Mouse (Mus musculus) adipocyte (in vitro differentiated cells): Measurements from ENCODE around the gene Dmrtc1b.
"Not testable (repeated sequence)": the region's sequence is repeated elsewhere in the genome, so short reads cannot be mapped to it uniquely, and the experiment has no call there.

ENCODE experiments used
- DNase-seq: peaks from one replicate; pipeline ENCODE4 v3.0.0-alpha.2; 2016; ENCODE audit warnings: low spot score

Dmrtc1b gene

DNA sequence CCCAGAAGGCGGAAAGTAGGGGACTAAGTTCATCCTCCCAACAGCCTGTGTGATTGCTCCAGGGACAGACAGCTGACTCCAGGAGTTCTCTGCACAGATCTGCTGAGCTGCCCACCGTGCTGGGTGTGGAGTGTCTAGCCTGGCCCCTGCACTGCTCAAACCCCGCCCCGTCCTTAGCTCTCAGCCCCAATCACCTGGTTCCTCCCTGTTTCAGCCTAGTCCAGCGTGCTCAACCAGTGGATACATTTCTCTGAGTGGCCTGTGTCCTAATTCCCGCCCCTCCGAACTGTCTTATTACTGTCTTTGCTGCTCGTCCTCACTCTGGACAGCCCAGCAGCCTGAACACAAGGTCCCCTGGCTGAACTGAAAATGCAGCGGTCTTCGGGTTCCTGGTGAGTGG is at the start of gene Dmrtc1b, which contains the start of gene Gm9112:
Gene Dmrtc1b, plus strand, starts transcription at position 331 of the 400 bp plus-strand sequence.
Gene Gm9112, minus strand, starts transcription at position 101 of the 400 bp plus-strand sequence.
- not testable (repeated sequence) for DNase-seq

DNA sequence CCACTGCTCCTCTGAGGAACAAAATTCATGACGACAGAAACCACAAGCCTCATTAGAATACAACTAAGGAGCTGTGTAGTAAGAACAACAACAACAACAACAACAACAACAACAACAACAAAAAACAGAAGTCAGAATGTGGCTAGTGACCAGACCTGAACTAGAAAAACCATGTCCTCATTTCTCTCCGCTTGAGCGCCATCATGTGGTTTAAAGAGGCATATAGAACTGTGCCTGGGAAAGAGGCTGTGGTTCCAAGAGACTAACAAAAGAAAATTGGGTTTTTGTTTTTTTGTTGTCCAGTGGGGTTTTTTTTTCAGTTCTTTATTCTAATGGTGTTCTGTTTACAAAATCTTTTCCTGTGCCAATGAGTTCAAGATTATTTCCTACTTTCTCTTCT is 47.0 kb upstream of the Dmrtc1b start:
- peak; percentile 61 for DNase-seq

DNA sequence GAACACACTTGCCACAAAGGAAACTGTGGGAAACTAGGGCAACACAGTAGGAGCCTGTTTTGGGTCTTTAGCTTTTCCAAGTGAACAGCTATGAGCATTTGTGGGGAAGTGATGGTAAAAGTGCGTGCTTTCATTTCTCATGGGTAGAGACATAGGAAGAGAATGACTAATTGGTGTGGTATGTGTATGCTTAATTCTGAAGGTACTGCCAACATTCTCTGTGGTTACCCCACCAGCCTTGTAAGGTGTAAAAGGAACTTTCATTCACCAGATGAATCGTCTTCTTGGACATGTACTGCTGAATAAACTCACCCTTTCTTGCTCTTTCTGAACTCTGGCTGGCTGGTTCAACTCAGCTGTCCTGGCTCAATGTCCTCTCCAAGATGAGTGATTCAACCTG is 41.0 kb upstream of the Dmrtc1b start:
- no peak for DNase-seq

DNA sequence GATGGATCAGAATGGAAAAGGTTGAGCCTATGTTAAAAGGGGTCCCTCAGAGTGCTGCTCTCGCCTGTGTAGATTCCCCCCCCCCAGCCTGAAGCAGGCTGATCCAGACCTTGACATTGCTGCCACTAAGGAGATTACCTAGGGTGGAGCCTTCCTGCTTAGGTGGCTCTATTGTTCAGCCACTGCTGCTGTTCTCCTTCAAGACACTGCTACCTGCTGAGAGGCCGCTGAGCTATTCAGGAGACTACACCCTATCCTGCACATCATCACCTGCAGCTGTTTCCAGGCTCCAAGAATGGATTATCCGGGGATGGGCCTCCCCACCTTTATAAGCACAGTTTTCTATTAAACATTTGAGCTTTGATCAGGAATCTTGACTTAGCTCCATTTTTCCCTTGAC is 23.0 kb upstream of the Dmrtc1b start:
- not testable (repeated sequence) for DNase-seq

DNA sequence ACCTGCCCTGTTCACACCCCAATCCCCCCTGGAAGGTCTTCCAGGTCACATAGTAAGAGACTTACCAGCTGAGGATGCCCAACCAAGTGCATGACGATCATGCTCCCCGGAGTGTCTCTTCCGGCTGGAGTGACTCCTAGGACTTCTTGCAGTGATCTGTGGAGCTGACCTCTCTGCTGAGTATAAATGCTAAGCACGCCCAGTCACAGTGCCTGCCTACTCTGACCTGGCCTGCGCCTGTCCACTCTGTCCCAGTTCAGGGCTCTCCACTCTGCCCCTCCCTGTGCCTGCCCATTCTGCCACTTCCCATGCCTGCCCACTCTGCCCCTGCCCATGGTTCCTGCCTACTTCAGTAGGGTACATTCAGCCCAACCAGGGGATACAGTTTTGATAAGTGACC is 20.8 kb upstream of the Dmrtc1b start, which contains the start of gene Gm3880:
Gene Gm3880, minus strand, starts transcription at position 101 of the 400 bp plus-strand sequence.
- DNase-seq = not testable (repeated sequence)

DNA sequence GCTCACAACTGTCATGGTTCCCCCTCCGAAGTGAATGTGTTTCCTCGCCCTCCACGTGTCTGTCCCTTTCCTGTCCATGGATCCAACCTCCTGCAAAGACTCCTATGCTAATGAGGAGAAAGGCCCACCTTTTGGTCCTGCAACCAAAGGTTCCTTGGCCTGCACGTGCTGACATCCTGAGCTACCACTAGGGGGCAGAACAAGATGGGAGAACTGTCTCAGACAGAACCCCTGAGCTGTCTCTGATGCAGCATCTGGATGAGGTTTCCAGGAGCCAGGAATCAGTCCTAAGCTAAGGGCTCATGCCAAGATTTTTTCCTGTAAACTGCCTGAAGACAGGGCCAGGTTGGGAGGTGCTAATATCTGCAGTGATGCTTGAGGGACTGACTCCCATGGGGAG is 18.4 kb upstream of the Dmrtc1b start:
- peak; percentile 20 for DNase-seq

DNA sequence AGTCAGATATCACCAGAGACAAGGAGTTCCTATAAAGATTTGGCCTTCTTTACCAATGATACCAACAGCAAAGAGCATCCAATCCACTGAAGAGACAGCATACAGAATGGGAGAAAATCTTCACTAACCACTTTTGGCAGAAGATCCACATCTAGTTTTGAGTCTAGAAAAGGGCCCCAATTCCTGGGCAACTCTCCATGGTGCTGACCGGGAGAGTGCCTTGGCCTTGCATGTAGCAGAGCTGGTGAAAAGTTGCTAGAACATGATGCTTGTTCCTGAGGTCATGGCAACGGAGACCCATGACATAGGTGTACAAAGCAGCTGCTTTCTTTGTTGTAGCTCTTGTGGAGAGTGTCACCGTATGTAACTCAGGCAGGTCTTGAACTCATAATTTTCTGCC is 7.0 kb upstream of the Dmrtc1b start:
- DNase-seq = peak; percentile 7

DNA sequence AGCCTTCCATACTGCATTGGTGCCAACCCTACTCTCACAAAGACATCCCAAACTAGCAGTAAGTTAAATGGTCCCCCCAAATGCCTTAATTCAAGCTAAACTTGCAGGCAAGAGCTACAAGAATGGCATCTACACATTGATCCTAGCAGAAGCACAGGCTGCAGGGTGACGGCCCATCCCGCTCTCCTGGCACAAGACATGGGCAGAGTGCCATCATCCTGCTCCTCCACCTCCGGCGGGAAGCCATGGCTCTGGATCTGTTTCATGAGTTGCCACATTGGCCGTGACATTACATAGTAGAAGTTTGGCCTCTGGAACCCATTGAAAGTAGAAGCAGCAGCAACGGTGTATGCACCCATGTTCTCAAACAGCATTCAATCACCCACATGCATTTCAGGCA is 16.6 kb downstream of the Dmrtc1b start:
- DNase-seq = not testable (repeated sequence)
